Mouse (Mus musculus) midbrain, postnatal 0 days (tissue): Measurements from ENCODE around the gene Megf11. TPM values are rescaled to one million over a fixed set of nuclear protein-coding genes. Genes with fewer than 3 reads are reported as not detected.

ENCODE experiments used
- ATAC-seq: fragments of 200-750 bp; cut with Nextera tagmentation; 2 replicates; pipeline ENCODE4 v1.8.0; 2017; ENCODE audit warnings: moderate number of reproducible peaks, mild to moderate bottlenecking, moderate TSS enrichment, moderate library complexity; ENCODE audit not compliant: low FRiP score
- DNase-seq: peaks from one replicate; pipeline ENCODE4 v3.0.0-alpha.2; 2015; ENCODE audit warnings: low spot score
- H3K27ac ChIP-seq: fragments of 300-500 bp; sonication (generic); 2 replicates; pipeline ENCODE4 v1.5.1; 2014; ENCODE audit warnings: low read depth, mild to moderate bottlenecking, low read length, mixed read lengths
- H3K27me3 ChIP-seq: fragments of 300-500 bp; sonication (generic); 2 replicates; pipeline ENCODE4 v1.6.1; 2014; ENCODE audit warnings: low read length, control low read depth, mixed read lengths; ENCODE audit not compliant: insufficient read depth
- H3K36me3 ChIP-seq: fragments of 300-500 bp; sonication (generic); 2 replicates; pipeline ENCODE4 v1.6.1; 2014; ENCODE audit warnings: low read length, control low read depth, mixed read lengths; ENCODE audit not compliant: insufficient read depth
- H3K4me1 ChIP-seq: fragments of 300-500 bp; sonication (generic); 2 replicates; pipeline ENCODE4 v1.6.1; 2014; ENCODE audit warnings: mild to moderate bottlenecking, control low read depth, antibody characterized with exemption, low read length, mixed read lengths; ENCODE audit not compliant: insufficient read depth
- H3K4me2 ChIP-seq: fragments of 300-500 bp; sonication (generic); 2 replicates; pipeline ENCODE4 v1.6.1; 2014; ENCODE audit warnings: low read depth, mild to moderate bottlenecking, low read length, mixed read lengths; ENCODE audit not compliant: poor library complexity, severe bottlenecking
- H3K4me3 ChIP-seq: fragments of 300-500 bp; sonication (generic); 2 replicates; pipeline ENCODE4 v1.5.1; 2014; ENCODE audit warnings: low read depth, mild to moderate bottlenecking, low read length, moderate library complexity
- H3K9ac ChIP-seq: fragments of 300-500 bp; sonication (generic); replicated peaks from 2 replicates; pipeline ENCODE4 v1.6.1; 2014; ENCODE audit warnings: mild to moderate bottlenecking, low read length, moderate library complexity, mixed read lengths; ENCODE audit not compliant: poor library complexity, severe bottlenecking
- H3K9me3 ChIP-seq: fragments of 300-500 bp; sonication (generic); 2 replicates; pipeline ENCODE4 v1.6.1; 2016; ENCODE audit warnings: low read length, control low read depth
- CTCF ChIP-seq: IDR thresholded peaks from 2 replicates; pipeline ENCODE4 v1.5.1; 2016; ENCODE audit warnings: antibody characterized with exemption, mild to moderate bottlenecking
- WGBS: fragments of 180-500 bp; shearing (Covaris S2); extraction: QIAGEN DNeasy Blood & Tissue Kit; methylation state at CpG from one replicate; pipeline ENCODE4 v1.1.7; 2014; 5-methylcytosine and 5-hydroxymethylcytosine counted together
- polyA plus RNA-seq: library from polyadenylated mRNA; unstranded; fragments of >200 nt; fragmentation: Nextera tagmentation; extraction: Ambion mirVana; gene quantifications from 2 replicates; pipeline ENCODE4 v1.2.1, GENCODE M21; 2015
- total RNA-seq: library from RNA; depleted of rRNA; stranded (reverse); fragments of >200 nt; gene quantifications from 2 replicates; pipeline ENCODE4 v1.2.3, GENCODE M21; 2014; rRNA removed

Megf11 gene
- total RNA-seq (35.1 and 41.8 TPM in 2 replicates), polyA plus RNA-seq (17.7 and 18.1 TPM in 2 replicates)

- H3K27me3 ChIP-seq: peaks cover 15% of the 10 kb centered on the region; the same call in 1 of the 2 replicates
These were observed at the start of gene Megf11 for GRCm38 (mm10) chr9:64385511-64386465. Gene Megf11 (plus strand): TSS chr9:64385626.

GRCm38 (mm10) chr9:64335825-64336224 is 49.6 kb upstream of the Megf11 start:
- H3K4me1 ChIP-seq: no peaks in the 10 kb centered on the region
- H3K4me2 ChIP-seq: no peak overlapping the region
- no peaks in the 10 kb centered on the region for H3K27me3 ChIP-seq
- TF ChIP-seq CTCF: no peak
- H3K9me3 ChIP-seq: no peaks in the 10 kb centered on the region
- no peak overlapping the region for H3K9ac ChIP-seq
- DNase-seq (no peak), ATAC-seq (no peak)
- H3K4me3 ChIP-seq: no peak overlapping the region
- H3K27ac ChIP-seq: no peak overlapping the region
- peaks cover 12% of the 10 kb centered on the region for H3K36me3 ChIP-seq
- WGBS: 87% methylated on average over 6 of the region's 6 CpGs

More at GRCm38 (mm10) chr9:64385511-64386465, at the start of gene Megf11:
- no peak within 1 kb of the TSS for H3K27ac ChIP-seq
- peaks cover 9% of the 10 kb centered on the region for H3K4me1 ChIP-seq
- peak; percentile 52 for ATAC-seq
- peak within 1 kb of the TSS; percentile 100 for H3K4me2 ChIP-seq
- WGBS: under 1% methylated on average over 79 of the region's 93 CpGs
- H3K9me3 ChIP-seq: no peaks in the 10 kb centered on the region
- TF ChIP-seq CTCF: no peak
- no peaks in the 10 kb centered on the region for H3K36me3 ChIP-seq
- DNase-seq: peak; percentile 76
- peak within 1 kb of the TSS; percentile 66 for H3K4me3 ChIP-seq
- peak within 1 kb of the TSS; percentile 57 for H3K9ac ChIP-seq

- WGBS: 16% methylated on average over 8 of the region's 8 CpGs
These were observed 46.1 kb upstream of the Megf11 start for GRCm38 (mm10) chr9:64339361-64339760.

GRCm38 (mm10) chr9:64340351-64341253 is 44.8 kb upstream of the Megf11 start:
- no peak for TF ChIP-seq CTCF
- no peaks in the 10 kb centered on the region for H3K4me1 ChIP-seq
- WGBS: under 1% methylated on average over 72 of the region's 85 CpGs
- H3K27ac ChIP-seq: peak overlapping the region; percentile 99
- peak overlapping the region; percentile 99 for H3K9ac ChIP-seq
- H3K9me3 ChIP-seq: no peaks in the 10 kb centered on the region
- H3K4me2 ChIP-seq: peak overlapping the region; percentile 82
- H3K36me3 ChIP-seq: peaks cover 10% of the 10 kb centered on the region
- DNase-seq (peak; percentile 79), ATAC-seq (peak; percentile 84)
- no peaks in the 10 kb centered on the region for H3K27me3 ChIP-seq
- H3K4me3 ChIP-seq: peak overlapping the region; percentile 44

More at GRCm38 (mm10) chr9:64339361-64339760, 46.1 kb upstream of the Megf11 start:
- ATAC-seq (no peak), DNase-seq (no peak)
- no peaks in the 10 kb centered on the region for H3K9me3 ChIP-seq
- no peak overlapping the region for H3K27ac ChIP-seq
- no peak for TF ChIP-seq CTCF
- H3K9ac ChIP-seq: no peak overlapping the region
- peak overlapping the region; percentile 82; the same call in 1 of the 2 replicates for H3K4me2 ChIP-seq
- H3K4me3 ChIP-seq: no peak overlapping the region
- H3K36me3 ChIP-seq: peaks cover 12% of the 10 kb centered on the region
- no peaks in the 10 kb centered on the region for H3K4me1 ChIP-seq
- no peaks in the 10 kb centered on the region for H3K27me3 ChIP-seq

- H3K27me3 ChIP-seq: no peaks in the 10 kb centered on the region
- H3K9me3 ChIP-seq: no peaks in the 10 kb centered on the region
- no peak for ATAC-seq
- peak within 1 kb of the TSS; percentile 44 for H3K4me3 ChIP-seq
- no peaks in the 10 kb centered on the region for H3K4me1 ChIP-seq
- H3K36me3 ChIP-seq: peaks cover 5% of the 10 kb centered on the region
- H3K9ac ChIP-seq: peak within 1 kb of the TSS; percentile 99
- no peak for DNase-seq
- no peak for TF ChIP-seq CTCF
- H3K27ac ChIP-seq: peak within 1 kb of the TSS; percentile 99
- H3K4me2 ChIP-seq: peak within 1 kb of the TSS; percentile 82
- WGBS: 6% methylated on average over 16 of the region's 16 CpGs
These were observed 44.2 kb upstream of the Megf11 start, which contains the start of gene Dis3l for GRCm38 (mm10) chr9:64341254-64341566. Gene Dis3l (minus strand): TSS chr9:64341288.
